Mouse (Mus musculus) layer of hippocampus, postnatal 14 days (tissue): Measurements from ENCODE around the gene Ranbp1. TPM values are rescaled to one million over a fixed set of nuclear protein-coding genes. Genes with fewer than 3 reads are reported as not detected.
A peak's percentile ranks its signal among the peaks of the same experiment; 100 is the strongest.
"Not testable (repeated sequence)": the region's sequence is repeated elsewhere in the genome, so short reads cannot be mapped to it uniquely, and the experiment has no call there.

Experiments used
- DNase-seq, 2 experiments: peaks; one replicate each; pipeline ENCODE4 v3.0.0; 2021 to 2022; ENCODE audit warnings: low spot score in 2 of 2, mixed read lengths in 1 of 2
- long read RNA-seq, 2 experiments: library from polyadenylated mRNA; stranded (forward); transcript quantifications; one replicate each; pipeline ENCODE4 v2.0.0; 2021
- total RNA-seq, 2 experiments: library from RNA; stranded (reverse); gene quantifications; 2 replicates each; pipeline ENCODE4 v1.2.3; 2021

Ranbp1 gene
- total RNA-seq = 100 to 1,000 TPM in 1 of 2 experiments, 10 to 100 TPM in 1; 98.3 to 104 TPM
- long read RNA-seq, experiment 1, transcript Ranbp1-202 (6 exons, 1,085 nt) = major isoform, 86 of 93 reads
- long read RNA-seq, experiment 1, partial matches to known transcripts = 0 of 93 reads
- long read RNA-seq, experiment 1, other reads (novel, unspliced or antisense) = 7 of 93 reads
- long read RNA-seq, experiment 2, transcript Ranbp1-202 (6 exons, 1,085 nt) = major isoform, 207 of 219 reads
- long read RNA-seq, experiment 2, partial matches to known transcripts = 3 of 219 reads
- long read RNA-seq, experiment 2, other reads (novel, unspliced or antisense) = 8 of 219 reads

GRCm38 (mm10) chr16:18248433-18249363 lies at the start of gene Ranbp1, which contains the start of gene Trmt2a:
Ranbp1 (minus strand) TSS chr16:18248732.
Trmt2a (plus strand) TSS chr16:18248679.
- peak; percentile 97 to 98 for DNase-seq

- DNase-seq = not testable (repeated sequence)
Measured at GRCm38 (mm10) chr16:18289614-18290013, 41.1 kb upstream of the Ranbp1 start.

- peak; percentile 96 to 98 for DNase-seq
Measured at GRCm38 (mm10) chr16:18289067-18289588, 40.6 kb upstream of the Ranbp1 start, which contains the start of gene Dgcr8. Dgcr8 (minus strand) TSS chr16:18289246.

- DNase-seq = peak in 1 of 2 experiments; percentile 44
Measured at GRCm38 (mm10) chr16:18288581-18289061, 40.1 kb upstream of the Ranbp1 start.

GRCm38 (mm10) chr16:18288166-18288565 lies 39.6 kb upstream of the Ranbp1 start:
- DNase-seq = no peak

- DNase-seq = no peak
Measured at GRCm38 (mm10) chr16:18275166-18275565, 26.6 kb upstream of the Ranbp1 start.

GRCm38 (mm10) chr16:18268182-18268581 lies 19.6 kb upstream of the Ranbp1 start:
- no peak for DNase-seq

GRCm38 (mm10) chr16:18265024-18265423 lies 16.5 kb upstream of the Ranbp1 start:
- no peak for DNase-seq

GRCm38 (mm10) chr16:18258221-18258620 lies 9.7 kb upstream of the Ranbp1 start, which contains the start of gene Gm49776:
Gm49776 (minus strand) TSS chr16:18258321.
- no peak for DNase-seq

GRCm38 (mm10) chr16:18253866-18254265 lies 5.3 kb upstream of the Ranbp1 start:
- no peak for DNase-seq

- DNase-seq = no peak
Measured at GRCm38 (mm10) chr16:18252736-18253135, 4.2 kb upstream of the Ranbp1 start.

GRCm38 (mm10) chr16:18250828-18251790 lies 2.6 kb upstream of the Ranbp1 start:
- no peak for DNase-seq

- DNase-seq = no peak
Measured at GRCm38 (mm10) chr16:18250231-18250630, 1.7 kb upstream of the Ranbp1 start.

GRCm38 (mm10) chr16:18249364-18249967 lies 934 bp upstream of the Ranbp1 start:
- peak; percentile 57 to 63 for DNase-seq

GRCm38 (mm10) chr16:18247521-18248399 lies 772 bp downstream of the Ranbp1 start:
- DNase-seq = peak in 1 of 2 experiments; percentile 32

- DNase-seq = no peak
Measured at GRCm38 (mm10) chr16:18241581-18241980, 7.0 kb downstream of the Ranbp1 start.

- DNase-seq = no peak
Measured at GRCm38 (mm10) chr16:18236676-18237501, 11.6 kb downstream of the Ranbp1 start.
